26 mouse cellular contexts compared by ENCODE assay signal in genomic region chr3:96230404-96230803, GRCm38 (mm10). TPM values are rescaled to one million over a fixed set of nuclear protein-coding genes. Genes with fewer than 3 reads are reported as not detected.
DNase-seq lines count a peak whose midpoint lies in the region; ATAC-seq and TF ChIP-seq lines count a peak whose summit lies in the region.
"Had no signal": no experiment of that assay in that cellular context is flagged by ENCODE, and none has a peak within 500 bp of the region (broad histone marks: within the 10 kb centered on the region; RNA-seq: fewer than 3 reads in every experiment).

No protein-coding gene starts in this region.

- H3K4me1 ChIP-seq in CH12.LX (ENCODE audit: control insufficient read depth in 1 of 2, insufficient read depth in 2 of 2) (peaks cover 23 to 90% of the 10 kb centered on the region in 2 experiments), MEL (ENCODE audit: control insufficient read depth in 1 of 2, insufficient read depth in 2 of 2, low read length in 2 of 2) (peaks cover 15 to 32% of the 10 kb centered on the region in 2 experiments)
- H3K4me1 ChIP-seq in midbrain, embryonic 15.5 days = no peaks in the 10 kb centered on the region

- peak; percentile 73 for ATAC-seq in granulocyte monocyte progenitor cell, adult 5-6 weeks (replicated peaks; ENCODE audit: poor library complexity, severe bottlenecking)
- peak; percentile 41; the same call in 1 of the 2 replicates for ATAC-seq in megakaryocyte progenitor cell, adult 5-6 weeks (replicated peaks; ENCODE audit: poor library complexity)
- ATAC-seq in midbrain, embryonic 15.5 days (replicated peaks) = no peak
- ATAC-seq: activated CD4-positive, CD25-positive, alpha-beta regulatory T cell, adult 4 months; forebrain, embryonic 14.5 days; forebrain, embryonic 16.5 days; Patski had no signal

- TF ChIP-seq CTCF in CH12.LX (conservative IDR thresholded peaks at IDR 0.05 in 1 of 2, IDR thresholded peaks at IDR 0.05 in 1 of 2; ENCODE audit: low read depth in 2 of 2, low read length in 2 of 2) = no peak
- no peak for TF ChIP-seq CTCF in MEL (IDR thresholded peaks at IDR 0.05 in 2 of 3, conservative IDR thresholded peaks at IDR 0.05 in 1 of 3; ENCODE audit: control insufficient read depth in 1 of 3, insufficient read depth in 1 of 3, low read depth in 2 of 3, low read length in 3 of 3, poor library complexity in 1 of 3, severe bottlenecking in 1 of 3)

- no peak for TF ChIP-seq RAD21 in CH12.LX (IDR thresholded peaks at IDR 0.05; ENCODE audit: low read depth, low read length)
- no peak for TF ChIP-seq RAD21 in MEL (IDR thresholded peaks at IDR 0.05; ENCODE audit: low read depth, low read length)

- TF ChIP-seq POLR2A in CH12.LX (IDR thresholded peaks at IDR 0.05; ENCODE audit: low read depth, low read length) (no peak), MEL (IDR thresholded peaks at IDR 0.05; ENCODE audit: control insufficient read depth in 1 of 2, insufficient read depth in 1 of 2, low read depth in 1 of 2, low read length in 2 of 2, poor library complexity in 1 of 2) (no peak)

- dilution Hi-C loops in CH12.LX (cut with MboI; ENCODE audit: extremely low pct_ligation_motif_present, extremely low pct_unique_long_range_greater_than_20kb, low sequenced_read_pairs) = no loop called here

- H3K9me3 ChIP-seq in CH12.LX (replicated peaks; ENCODE audit: low read length) (no peaks in the 10 kb centered on the region), MEL (replicated peaks; ENCODE audit: insufficient read depth, low read length) (no peaks in the 10 kb centered on the region)
- H3K9me3 ChIP-seq in midbrain, embryonic 15.5 days = no peaks in the 10 kb centered on the region
- H3K9me3 ChIP-seq: embryonic facial prominence, embryonic 13.5 days; embryonic facial prominence, embryonic 15.5 days; forebrain, embryonic 10.5 days; forebrain, embryonic 12.5 days; G1E had no signal

- H3K27ac ChIP-seq in CH12.LX (ENCODE audit: insufficient read depth, low read depth) (no peak overlapping the region), MEL (ENCODE audit: control insufficient read depth, low read depth, low read length) (no peak overlapping the region)
- H3K27ac ChIP-seq in midbrain, embryonic 15.5 days = no peak overlapping the region
- H3K27ac ChIP-seq: embryonic facial prominence, embryonic 13.5 days; embryonic facial prominence, embryonic 15.5 days; forebrain, embryonic 10.5 days; forebrain, embryonic 12.5 days had no signal

- in situ Hi-C loops in CH12.LX (cut with MboI; ENCODE audit: low pct_ligation_motif_present, low pct_unique_long_range_greater_than_20kb, low sequenced_read_pairs) = no loop called here

- TF ChIP-seq EP300 in CH12.LX (IDR thresholded peaks at IDR 0.05; ENCODE audit: low read length) (no peak), MEL (IDR thresholded peaks at IDR 0.05; ENCODE audit: low read depth in 1 of 2, low read length in 2 of 2) (no peak)

- H3K27me3 ChIP-seq in CH12.LX (replicated peaks) (no peaks in the 10 kb centered on the region), MEL (ENCODE audit: control insufficient read depth in 1 of 2, insufficient read depth in 2 of 2, low read length in 2 of 2) (no peaks in the 10 kb centered on the region)
- no peaks in the 10 kb centered on the region for H3K27me3 ChIP-seq in midbrain, embryonic 15.5 days (replicated peaks)
- H3K27me3 ChIP-seq: embryonic facial prominence, embryonic 13.5 days; embryonic facial prominence, embryonic 15.5 days; forebrain, embryonic 12.5 days; Patski had no signal

- H3K79me2 ChIP-seq in CH12.LX (replicated peaks; ENCODE audit: control insufficient read depth, extremely low read depth, insufficient read depth, poor library complexity, severe bottlenecking) = no peaks in the 10 kb centered on the region
- no peaks in the 10 kb centered on the region for H3K79me2 ChIP-seq in MEL (ENCODE audit: control insufficient read depth, insufficient read depth, low read length, poor library complexity)

- DNase-seq in CH12.LX (ENCODE audit: extremely low read depth) (peak; percentile 45), MEL (ENCODE audit: low read depth, low spot score) (peak; percentile 45), MN1 (ENCODE audit: low spot score) (no peak)
- DNase-seq in adrenal gland, postnatal 36 days = no peak
- no peak for DNase-seq in embryo, embryonic 11 days
- DNase-seq: adrenal gland, adult 8-10 months; cerebellum, adult 11 months; cerebellum, adult 18-20 months; cerebellum, adult 8-10 months; cerebellum, adult 9-11 months; cerebellum, postnatal 14 days; cerebellum, postnatal 36 days had no signal

- 83% methylated on average over 2 of the region's 2 CpGs for WGBS in midbrain, embryonic 15.5 days

- H3K36me3 ChIP-seq in CH12.LX (replicated peaks in 1 of 2; ENCODE audit: control insufficient read depth in 1 of 2, insufficient read depth in 1 of 2, low read length in 1 of 2) = no peaks in the 10 kb centered on the region
- peaks cover 0 to 32% of the 10 kb centered on the region in 2 experiments; a peak in 2 of 4 replicates for H3K36me3 ChIP-seq in MEL (ENCODE audit: control insufficient read depth in 1 of 2, insufficient read depth in 2 of 2, low read length in 2 of 2)
- no peaks in the 10 kb centered on the region for H3K36me3 ChIP-seq in midbrain, embryonic 15.5 days (replicated peaks)
- H3K36me3 ChIP-seq: embryonic facial prominence, embryonic 13.5 days; embryonic facial prominence, embryonic 15.5 days; forebrain, embryonic 10.5 days; forebrain, embryonic 12.5 days; G1E had no signal

- no peak overlapping the region for H3K9ac ChIP-seq in CH12.LX (ENCODE audit: insufficient read depth, low read depth)
- no peak overlapping the region for H3K9ac ChIP-seq in MEL (ENCODE audit: control insufficient read depth, low read depth, low read length, poor library complexity, severe bottlenecking)
- no peak overlapping the region for H3K9ac ChIP-seq in midbrain, embryonic 15.5 days
- H3K9ac ChIP-seq: embryonic facial prominence, embryonic 13.5 days; embryonic facial prominence, embryonic 15.5 days; forebrain, embryonic 12.5 days had no signal

- H3K4me2 ChIP-seq in CH12.LX (ENCODE audit: insufficient read depth, low read depth, poor library complexity, severe bottlenecking) = peak overlapping the region; percentile 55
- H3K4me2 ChIP-seq in midbrain, embryonic 15.5 days = no peak overlapping the region
- H3K4me2 ChIP-seq: embryonic facial prominence, embryonic 13.5 days; embryonic facial prominence, embryonic 15.5 days; forebrain, embryonic 12.5 days had no signal

- H3K4me3 ChIP-seq in CH12.LX (replicated peaks in 1 of 3; ENCODE audit: low read depth in 2 of 3, low read length in 2 of 3, poor library complexity in 1 of 3) (no peak overlapping the region), MEL (ENCODE audit: control insufficient read depth in 1 of 2, insufficient read depth in 1 of 2, low read depth in 2 of 2, low read length in 2 of 2) (no peak overlapping the region)
- H3K4me3 ChIP-seq in midbrain, embryonic 15.5 days = no peak overlapping the region
- H3K4me3 ChIP-seq: embryonic facial prominence, embryonic 13.5 days; embryonic facial prominence, embryonic 15.5 days; erythroblast, embryonic 14.5 days; forebrain, embryonic 10.5 days; forebrain, embryonic 12.5 days had no signal

RNA-seq across cellular contexts. Expression of gene Hist2h3c2, which starts 8.5 kb away (rescaled TPM):
- total RNA-seq in CH12.LX (2012; rRNA removed) = 1,105 and 1,173 TPM in 2 replicates
- 11.0 and 15.3 TPM in 2 replicates for total RNA-seq in CH12.LX (2014; rRNA removed)
- 1.3 TPM in 2 replicates for polyA plus RNA-seq in CH12.LX (2012; ENCODE audit: insufficient read length, low read depth)
- total RNA-seq in MEL (2012; rRNA removed) = 2,744 and 3,348 TPM in 2 replicates
- polyA plus RNA-seq in MEL (2012; ENCODE audit: insufficient read depth in 1 of 2, insufficient read length in 2 of 2, low read depth in 1 of 2, low replicate concordance in 2 of 2, missing spikeins in 1 of 2) = 1,000 to 10,000 TPM in 1 of 2 experiments, 1 to 10 TPM in 1; 8.2 to 1,897 TPM
- 35.5 and 102 TPM in 2 replicates for total RNA-seq in granulocyte monocyte progenitor cell, adult 5-6 weeks (2014; fragmentation: Nextera tagmentation)
- 160 and 202 TPM in 2 replicates for total RNA-seq in granulocyte monocyte progenitor cell, adult 5-6 weeks (2017)
- 259 and 308 TPM in 2 replicates for total RNA-seq in megakaryocyte progenitor cell, adult 5-6 weeks (2015)
- total RNA-seq in megakaryocyte progenitor cell, adult 5-6 weeks (2017) = 127 and 135 TPM in 2 replicates
- 10 to 100 TPM; 23.8 to 30.2 TPM for total RNA-seq in adrenal gland, postnatal 36 days (2021)
- 2.3 and 2.4 TPM in 2 replicates for polyA plus RNA-seq in midbrain, embryonic 15.5 days (2015; fragmentation: Nextera tagmentation; extraction: Ambion mirVana)

RNA-seq across cellular contexts. Expression of gene Hist2h2be, which starts 9.5 kb away (rescaled TPM):
- total RNA-seq in CH12.LX (2012; rRNA removed) = 3.8 and 3.9 TPM in 2 replicates
- 2.9 and 4.0 TPM in 2 replicates for total RNA-seq in CH12.LX (2014; rRNA removed)
- 2.3 and 2.5 TPM in 2 replicates for polyA plus RNA-seq in CH12.LX (2012; ENCODE audit: insufficient read length, low read depth)
- 1.6 and 1.8 TPM in 2 replicates for total RNA-seq in MEL (2012; rRNA removed)
- polyA plus RNA-seq in MEL (2012; ENCODE audit: insufficient read depth in 1 of 2, insufficient read length in 2 of 2, low read depth in 1 of 2, low replicate concordance in 2 of 2, missing spikeins in 1 of 2) = 1 to 10 TPM in 1 of 2 experiments, not detected in 1; 3.2 TPM
- total RNA-seq in granulocyte monocyte progenitor cell, adult 5-6 weeks (2014; fragmentation: Nextera tagmentation) = 5.1 and 11.2 TPM in 2 replicates
- 3.3 and 4.4 TPM in 2 replicates for total RNA-seq in granulocyte monocyte progenitor cell, adult 5-6 weeks (2017)
- 5.4 and 5.9 TPM in 2 replicates for total RNA-seq in megakaryocyte progenitor cell, adult 5-6 weeks (2015)
- total RNA-seq in megakaryocyte progenitor cell, adult 5-6 weeks (2017) = 6.6 and 8.0 TPM in 2 replicates
- 10 to 100 TPM; 16.3 to 17.9 TPM for total RNA-seq in adrenal gland, postnatal 36 days (2021)
- polyA plus RNA-seq in midbrain, embryonic 15.5 days (2015; fragmentation: Nextera tagmentation; extraction: Ambion mirVana) = 5.1 and 5.4 TPM in 2 replicates

RNA-seq across cellular contexts. Expression of gene Hist2h2aa2, which starts 9.7 kb away (rescaled TPM):
- total RNA-seq in CH12.LX (2012; rRNA removed) (4,203 and 5,136 TPM in 2 replicates), CH12.LX (2014; rRNA removed) (not detected in 2 replicates), MEL (2012; rRNA removed) (11,232 and 13,053 TPM in 2 replicates)
- polyA plus RNA-seq in CH12.LX (2012; ENCODE audit: insufficient read length, low read depth) (2.5 and 2.7 TPM in 2 replicates), MEL (2012; ENCODE audit: insufficient read depth in 1 of 2, insufficient read length in 2 of 2, low read depth in 1 of 2, low replicate concordance in 2 of 2, missing spikeins in 1 of 2) (10 to 100 TPM in 1 of 2 experiments, not detected in 1; 18.4 TPM)
- total RNA-seq in granulocyte monocyte progenitor cell, adult 5-6 weeks (2014; fragmentation: Nextera tagmentation) = 22.0 TPM in 1 of 2 replicates, not detected in the other
- 5,007 TPM in 1 of 2 replicates, not detected in the other for total RNA-seq in granulocyte monocyte progenitor cell, adult 5-6 weeks (2017)
- 54.6 and 61.5 TPM in 2 replicates for total RNA-seq in megakaryocyte progenitor cell, adult 5-6 weeks (2015)
- total RNA-seq in megakaryocyte progenitor cell, adult 5-6 weeks (2017) = 0.67 and 1,948 TPM in 2 replicates
- 100 to 1,000 TPM; 495 to 593 TPM for total RNA-seq in adrenal gland, postnatal 36 days (2021)
- 44.8 and 51.7 TPM in 2 replicates for polyA plus RNA-seq in midbrain, embryonic 15.5 days (2015; fragmentation: Nextera tagmentation; extraction: Ambion mirVana)

RNA-seq across cellular contexts. Expression of gene Hist2h2ac, which starts 9.7 kb away (rescaled TPM):
- 1,185 and 1,357 TPM in 2 replicates for total RNA-seq in CH12.LX (2012; rRNA removed)
- total RNA-seq in CH12.LX (2014; rRNA removed) = 28.1 and 53.9 TPM in 2 replicates
- polyA plus RNA-seq in CH12.LX (2012; ENCODE audit: insufficient read length, low read depth) = 1.5 TPM in 1 of 2 replicates, not detected in the other
- total RNA-seq in MEL (2012; rRNA removed) = 2,824 and 3,687 TPM in 2 replicates
- 1 to 10 TPM in 1 of 2 experiments, not detected in 1; 4.8 TPM for polyA plus RNA-seq in MEL (2012; ENCODE audit: insufficient read depth in 1 of 2, insufficient read length in 2 of 2, low read depth in 1 of 2, low replicate concordance in 2 of 2, missing spikeins in 1 of 2)
- total RNA-seq in granulocyte monocyte progenitor cell, adult 5-6 weeks (2014; fragmentation: Nextera tagmentation) = 11.4 and 41.6 TPM in 2 replicates
- total RNA-seq in granulocyte monocyte progenitor cell, adult 5-6 weeks (2017) = 2,701 and 3,178 TPM in 2 replicates
- 42.3 and 43.4 TPM in 2 replicates for total RNA-seq in megakaryocyte progenitor cell, adult 5-6 weeks (2015)
- total RNA-seq in megakaryocyte progenitor cell, adult 5-6 weeks (2017) = 3,711 and 3,907 TPM in 2 replicates
- 10 to 100 TPM; 60.6 to 68.7 TPM for total RNA-seq in adrenal gland, postnatal 36 days (2021)
- 1.8 and 2.2 TPM in 2 replicates for polyA plus RNA-seq in midbrain, embryonic 15.5 days (2015; fragmentation: Nextera tagmentation; extraction: Ambion mirVana)

RNA-seq across cellular contexts. Expression of gene Hist2h2ab, which starts 10.7 kb away (rescaled TPM):
- total RNA-seq in CH12.LX (2012; rRNA removed) (27.8 and 31.4 TPM in 2 replicates), CH12.LX (2014; rRNA removed) (1.1 and 2.1 TPM in 2 replicates), MEL (2012; rRNA removed) (197 and 234 TPM in 2 replicates)
- polyA plus RNA-seq in CH12.LX (2012; ENCODE audit: insufficient read length, low read depth) (not detected in 2 replicates), MEL (2012; ENCODE audit: insufficient read depth in 1 of 2, insufficient read length in 2 of 2, low read depth in 1 of 2, low replicate concordance in 2 of 2, missing spikeins in 1 of 2) (under 1 TPM in 1 of 2 experiments, not detected in 1; 0.72 TPM)
- 2.9 and 4.4 TPM in 2 replicates for total RNA-seq in granulocyte monocyte progenitor cell, adult 5-6 weeks (2014; fragmentation: Nextera tagmentation)
- total RNA-seq in granulocyte monocyte progenitor cell, adult 5-6 weeks (2017) = 239 TPM in 2 replicates
- 5.7 and 9.1 TPM in 2 replicates for total RNA-seq in megakaryocyte progenitor cell, adult 5-6 weeks (2015)
- total RNA-seq in megakaryocyte progenitor cell, adult 5-6 weeks (2017) = 113 and 300 TPM in 2 replicates
- 1 to 10 TPM; 7.1 to 8.0 TPM for total RNA-seq in adrenal gland, postnatal 36 days (2021)
- 0.92 TPM in 1 of 2 replicates, not detected in the other for polyA plus RNA-seq in midbrain, embryonic 15.5 days (2015; fragmentation: Nextera tagmentation; extraction: Ambion mirVana)
- polyA plus RNA-seq: embryonic facial prominence, embryonic 11.5 days; embryonic facial prominence, embryonic 15.5 days; forebrain, embryonic 10.5 days; forebrain, embryonic 16.5 days had no signal

Comparison
In these comparisons a context has a peak if more than half of its experiments do, and no peak if none do; other contexts are left out.
1. DNase-seq: peak in CH12.LX (single experiment) and MEL (single experiment); none in MN1 (single experiment), adrenal gland, postnatal 36 days (0 of 2) and embryo, embryonic 11 days (single experiment).
2. Of the 35 proteins assayed by ChIP-seq in both MEL and CH12.LX: peak only in MEL: none; only in CH12.LX: E2F4, ELF1, MAX, MAZ, NELFE, POLR2AphosphoS2 and 2 more; in both: none; in neither: 27.